Mouse (Mus musculus) bone marrow, adult 2 months (tissue): ENCODE results near the gene Rbp3.

Experiments
- CTCF ChIP-seq: fragments of 200-500 bp; IDR thresholded peaks from 2 replicates; pipeline ENCODE4 v1.5.1; 2011; ENCODE audit warnings: low read length, control low read depth; ENCODE audit not compliant: control insufficient read depth, insufficient read depth
- POLR2A ChIP-seq: fragments of 200-500 bp; IDR thresholded peaks from 2 replicates; pipeline ENCODE4 v1.6.1; 2011; ENCODE audit warnings: low read depth, mild to moderate bottlenecking, control low read depth, low read length, borderline replicate concordance; ENCODE audit not compliant: control insufficient read depth

DNA sequence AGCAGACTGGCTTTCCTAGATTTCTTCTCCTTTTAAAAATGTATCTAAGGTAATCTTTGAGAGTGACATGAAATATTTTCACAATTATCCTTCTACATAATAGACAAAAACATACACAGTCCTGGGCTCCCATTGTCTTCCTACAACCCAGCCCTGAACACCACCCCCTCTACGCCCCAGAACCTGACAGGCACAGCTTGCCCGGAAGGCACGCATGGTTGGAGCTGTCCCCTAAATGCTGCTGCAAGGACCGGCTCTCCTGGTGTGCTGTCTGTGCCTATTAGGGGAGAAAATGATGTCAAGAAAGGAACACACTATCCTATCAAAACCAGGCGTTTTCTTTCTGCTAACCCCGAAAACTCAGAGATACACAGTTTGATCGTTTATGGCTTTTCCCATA lies 23.9 kb downstream of the Rbp3 start:
- TF ChIP-seq CTCF (no peak), POLR2A (no peak)
